Mouse (Mus musculus): ENCODE data around the gene Bdnf. TPM values are rescaled to one million over a fixed set of nuclear protein-coding genes. Genes with fewer than 3 reads are reported as not detected.

Bdnf gene
- total and polyA plus RNA-seq, 3 experiments = 0.04 TPM; not detected in 2

- TF ChIP-seq ZNF384 (IDR thresholded peaks at IDR 0.05; ENCODE audit: low read depth, low read length) (no peak), BHLHE40 (IDR thresholded peaks at IDR 0.05; ENCODE audit: low read depth, low read length) (no peak), GABPA (IDR thresholded peaks at IDR 0.05; ENCODE audit: insufficient replicate concordance, low read depth, low read length) (no peak), MAZ (IDR thresholded peaks at IDR 0.05; ENCODE audit: low read depth, low read length) (peak; percentile 61; the same call in 1 of the 2 replicates), USF2 (conservative IDR thresholded peaks at IDR 0.05; ENCODE audit: low read depth, low read length) (no peak), PAX5 (IDR thresholded peaks at IDR 0.05; ENCODE audit: low read length) (no peak), ETS1 (conservative IDR thresholded peaks at IDR 0.05; ENCODE audit: low read depth, low read length) (no peak), POLR2AphosphoS2 (IDR thresholded peaks at IDR 0.05; ENCODE audit: low read depth, low read length) (no peak), JUN (IDR thresholded peaks at IDR 0.05; ENCODE audit: insufficient read depth, low read depth, low read length) (no peak), CTCF (conservative IDR thresholded peaks at IDR 0.05 in 1 of 2, IDR thresholded peaks at IDR 0.05 in 1 of 2; ENCODE audit: low read depth in 2 of 2, low read length in 2 of 2) (peak; percentile 33 to 72; a peak in 3 of 4 replicates)
Measured at GRCm38 (mm10) chr2:109694838-109695225, 20.3 kb downstream of the Bdnf start (continued).

GRCm38 (mm10) chr2:109697151-109697550 lies 22.7 kb downstream of the Bdnf start:
- H3K4me3 ChIP-seq (replicated peaks in 1 of 3; ENCODE audit: low read depth in 2 of 3, low read length in 2 of 3, poor library complexity in 1 of 3) = no peak overlapping the region
- H3K9me3 ChIP-seq (replicated peaks; ENCODE audit: low read length) = no peaks in the 10 kb centered on the region
- no peak overlapping the region for H3K27ac ChIP-seq (ENCODE audit: insufficient read depth, low read depth)
- no peak for DNase-seq (ENCODE audit: extremely low read depth)
- no peaks in the 10 kb centered on the region for H3K36me3 ChIP-seq (replicated peaks in 1 of 2; ENCODE audit: control insufficient read depth in 1 of 2, insufficient read depth in 1 of 2, low read length in 1 of 2)
- peaks cover 0 to 14% of the 10 kb centered on the region in 2 experiments; a peak in 2 of 4 replicates for H3K4me1 ChIP-seq (ENCODE audit: control insufficient read depth in 1 of 2, insufficient read depth in 2 of 2)
- in situ Hi-C loops (cut with MboI; ENCODE audit: low pct_ligation_motif_present, low pct_unique_long_range_greater_than_20kb, low sequenced_read_pairs) (loop anchor here (25.0 kb wide), 2 partner anchors 810 to 985 kb away; no protein-coding TSS in a partner anchor), dilution Hi-C loops (cut with MboI; ENCODE audit: extremely low pct_ligation_motif_present, extremely low pct_unique_long_range_greater_than_20kb, low sequenced_read_pairs) (no loop called here)
- no peak overlapping the region for H3K9ac ChIP-seq (ENCODE audit: insufficient read depth, low read depth)
- H3K27me3 ChIP-seq (replicated peaks) = no peaks in the 10 kb centered on the region
- H3K4me2 ChIP-seq (ENCODE audit: insufficient read depth, low read depth, poor library complexity, severe bottlenecking) = no peak overlapping the region
- H3K79me2 ChIP-seq (replicated peaks; ENCODE audit: control insufficient read depth, extremely low read depth, insufficient read depth, poor library complexity, severe bottlenecking) = no peaks in the 10 kb centered on the region
- TF ChIP-seq NELFE (IDR thresholded peaks at IDR 0.05; ENCODE audit: low read depth, low read length) (no peak), IRF4 (IDR thresholded peaks at IDR 0.05; ENCODE audit: low read depth, low read length) (no peak), POLR2A (IDR thresholded peaks at IDR 0.05; ENCODE audit: low read depth, low read length) (no peak), E2F4 (IDR thresholded peaks at IDR 0.05; ENCODE audit: insufficient replicate concordance, low read depth, low read length) (no peak), RAD21 (IDR thresholded peaks at IDR 0.05; ENCODE audit: low read depth, low read length) (no peak), ETS1 (conservative IDR thresholded peaks at IDR 0.05; ENCODE audit: low read depth, low read length) (no peak), JUN (IDR thresholded peaks at IDR 0.05; ENCODE audit: insufficient read depth, low read depth, low read length) (no peak), MAZ (IDR thresholded peaks at IDR 0.05; ENCODE audit: low read depth, low read length) (no peak), RCOR1 (conservative IDR thresholded peaks at IDR 0.05; ENCODE audit: low read depth, low read length) (no peak), ELF1 (IDR thresholded peaks at IDR 0.05; ENCODE audit: low read depth, low read length) (no peak), CHD1 (IDR thresholded peaks at IDR 0.05; ENCODE audit: low read depth, low read length) (no peak), SIN3A (IDR thresholded peaks at IDR 0.05; ENCODE audit: low read length) (no peak), UBTF (IDR thresholded peaks at IDR 0.05; ENCODE audit: low read depth, low read length) (no peak), MAX (IDR thresholded peaks at IDR 0.05; ENCODE audit: low read length) (no peak), CHD2 (IDR thresholded peaks at IDR 0.05; ENCODE audit: low read length) (no peak)
